Mouse (Mus musculus): ENCODE results near the gene Zcchc7.
"Not testable (repeated sequence)": the region's sequence is repeated elsewhere in the genome, so short reads cannot be mapped to it uniquely, and the experiment has no call there.

Gene Zcchc7

GRCm38 (mm10) chr4:44757131-44757530, 1.5 kb downstream of the Zcchc7 start:
- not testable (repeated sequence) for DNase-seq (ENCODE audit: low read depth)

GRCm38 (mm10) chr4:44774890-44775289, 19.2 kb downstream of the Zcchc7 start:
- DNase-seq (ENCODE audit: low read depth), result no peak

DNA sequence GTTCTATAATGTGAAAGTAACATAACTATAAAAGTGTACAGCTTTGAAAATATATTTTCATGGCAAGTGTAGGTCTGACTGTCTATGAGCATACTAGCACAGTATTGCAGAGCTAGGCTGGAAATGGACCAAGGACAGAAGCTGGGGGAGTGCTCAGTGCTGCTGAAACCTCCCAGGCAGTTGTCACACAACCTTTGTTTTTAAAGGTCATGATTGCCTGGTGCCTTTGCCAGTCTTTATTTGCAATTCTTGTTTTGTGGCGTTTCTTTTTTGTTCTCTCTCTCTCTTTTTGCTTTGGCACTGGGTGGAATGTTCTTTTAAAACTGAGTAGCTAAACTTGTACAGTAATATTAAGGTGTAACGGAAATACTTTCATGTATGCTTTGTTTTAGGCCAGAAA, 21.0 kb downstream of the Zcchc7 start:
- no peak for DNase-seq (ENCODE audit: low read depth)

- DNase-seq (ENCODE audit: low read depth), result no peak
Measured at GRCm38 (mm10) chr4:44777101-44777500, 21.4 kb downstream of the Zcchc7 start.

DNA sequence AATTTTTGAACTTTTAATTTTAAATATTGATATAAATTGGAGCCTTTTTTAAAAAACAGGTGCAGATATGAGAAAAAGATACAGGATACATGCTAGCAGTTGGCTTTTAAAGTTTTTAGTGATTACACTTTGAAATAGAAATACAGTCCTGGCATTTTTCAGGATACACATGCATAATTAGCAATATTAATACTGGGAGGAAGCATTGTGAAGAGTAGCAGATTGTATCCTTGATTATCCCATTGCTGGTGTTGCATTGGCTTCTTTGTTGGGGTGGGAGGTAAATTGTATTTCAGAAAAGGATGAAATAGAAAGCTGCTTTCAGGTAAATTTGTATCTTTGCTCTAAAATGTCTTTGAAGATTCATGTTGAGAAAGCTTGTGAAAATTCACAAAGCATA, 22.0 kb downstream of the Zcchc7 start:
- DNase-seq (ENCODE audit: low read depth), result no peak

GRCm38 (mm10) chr4:44778316-44778715, 22.6 kb downstream of the Zcchc7 start:
- DNase-seq (ENCODE audit: low read depth), result no peak

GRCm38 (mm10) chr4:44780462-44781157, 24.9 kb downstream of the Zcchc7 start:
- no peak for DNase-seq (ENCODE audit: low read depth)

- DNase-seq (ENCODE audit: low read depth), result no peak
Measured at GRCm38 (mm10) chr4:44781494-44781893, 25.8 kb downstream of the Zcchc7 start.

DNA sequence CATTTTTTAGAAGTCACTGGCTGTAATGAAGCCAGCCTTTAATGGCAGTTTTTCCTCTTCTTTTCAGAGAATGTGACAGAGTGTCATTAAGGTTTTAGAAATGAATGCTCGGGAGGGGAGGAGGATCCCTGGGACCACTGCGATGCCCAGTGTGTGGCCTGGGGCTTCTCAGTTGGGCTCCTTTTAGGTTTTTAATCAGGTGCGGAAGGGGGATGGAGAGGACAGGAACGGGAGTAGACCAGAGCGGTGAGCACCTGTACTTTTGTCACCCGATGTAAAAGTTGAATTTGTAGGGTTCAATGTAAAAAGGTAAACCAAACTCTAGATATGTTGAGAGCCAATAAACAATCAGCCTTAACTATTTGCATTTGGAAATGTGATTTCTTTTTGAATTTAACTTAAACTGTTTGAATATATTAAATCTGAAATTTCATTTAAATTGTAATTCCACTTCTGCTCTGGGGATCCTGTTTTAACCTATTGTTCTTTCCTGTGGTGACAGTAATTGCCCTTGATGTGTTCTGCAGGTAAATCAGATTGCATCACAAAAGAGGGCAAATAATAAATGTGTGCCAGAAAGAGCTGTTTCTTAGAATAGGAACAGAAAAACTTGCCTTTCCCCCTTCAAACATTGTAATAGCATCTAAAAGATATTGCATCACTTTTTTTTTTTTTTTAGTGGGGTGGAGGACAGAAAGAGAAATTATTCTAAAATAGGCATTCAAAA, 28.1 kb downstream of the Zcchc7 start:
- no peak for DNase-seq (ENCODE audit: low read depth)

GRCm38 (mm10) chr4:44812855-44813254, 57.2 kb downstream of the Zcchc7 start:
- peak; percentile 44 for DNase-seq (ENCODE audit: low read depth)

GRCm38 (mm10) chr4:44813770-44814169, 58.1 kb downstream of the Zcchc7 start:
- DNase-seq (ENCODE audit: low read depth), result peak; percentile 73

GRCm38 (mm10) chr4:44816584-44816983, 60.9 kb downstream of the Zcchc7 start:
- DNase-seq (ENCODE audit: low read depth), result no peak

DNA sequence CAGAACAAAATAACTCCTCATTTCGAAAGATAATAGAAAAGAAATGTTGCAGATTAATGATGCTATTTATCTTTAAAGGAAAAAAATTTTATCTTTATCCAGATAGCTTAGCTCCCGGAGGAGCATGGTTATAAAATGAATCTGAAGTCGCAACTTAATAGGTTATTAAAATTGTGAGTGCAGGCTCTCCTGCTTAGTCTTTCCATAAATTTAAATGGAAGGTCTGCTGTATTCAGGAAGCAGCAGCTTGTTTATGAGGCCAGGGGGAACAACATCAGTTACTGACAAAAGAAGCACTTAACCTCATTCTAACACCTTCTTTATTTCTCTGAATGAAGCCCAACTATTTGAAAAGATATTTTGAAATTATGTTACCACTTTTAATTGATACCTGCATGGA, 74.9 kb downstream of the Zcchc7 start:
- no peak for DNase-seq (ENCODE audit: low read depth)

DNA sequence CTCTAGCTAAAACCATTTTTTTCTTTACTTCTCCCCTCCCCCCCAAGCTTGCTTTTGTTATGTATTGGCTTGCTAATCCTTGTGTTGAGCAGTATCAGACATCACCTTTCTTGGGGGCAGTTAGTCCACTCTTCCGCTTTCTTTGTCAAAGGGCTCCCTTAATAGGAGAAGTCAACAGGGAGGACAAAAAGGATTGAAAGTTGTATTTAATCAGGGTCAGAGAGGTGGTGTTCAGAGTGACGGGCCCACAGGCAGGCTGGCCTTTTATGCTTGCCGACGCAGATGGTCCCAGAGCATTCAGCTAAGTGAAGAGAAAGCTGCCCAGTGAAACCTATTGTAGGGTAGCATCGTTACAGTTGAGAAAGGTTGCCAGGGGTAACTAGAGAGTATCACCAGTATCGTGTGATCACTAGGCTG, 96.2 kb downstream of the Zcchc7 start:
- DNase-seq (ENCODE audit: low read depth), result no peak

- no peak for DNase-seq (ENCODE audit: low read depth)
Measured at GRCm38 (mm10) chr4:44871591-44871990, 115.9 kb downstream of the Zcchc7 start.

DNA sequence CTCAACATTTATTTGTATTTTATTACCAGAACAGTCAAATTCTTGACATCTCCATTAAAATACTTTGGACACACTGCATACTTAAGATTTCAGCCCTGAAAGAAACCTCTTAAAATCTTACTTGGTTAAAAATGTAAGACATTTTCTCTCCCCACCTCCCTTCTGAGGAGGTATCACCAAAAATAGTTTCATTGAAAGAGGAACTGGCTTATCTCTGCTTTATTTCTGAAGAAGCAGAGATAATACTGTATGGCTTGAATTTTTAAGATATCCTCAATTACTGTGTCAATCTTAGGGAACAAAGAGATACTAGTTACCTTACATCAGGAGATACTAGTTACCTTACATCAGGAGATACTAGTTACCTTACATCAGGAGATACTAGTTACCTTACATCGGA, 116.4 kb downstream of the Zcchc7 start:
- DNase-seq (ENCODE audit: low read depth), result no peak

DNA sequence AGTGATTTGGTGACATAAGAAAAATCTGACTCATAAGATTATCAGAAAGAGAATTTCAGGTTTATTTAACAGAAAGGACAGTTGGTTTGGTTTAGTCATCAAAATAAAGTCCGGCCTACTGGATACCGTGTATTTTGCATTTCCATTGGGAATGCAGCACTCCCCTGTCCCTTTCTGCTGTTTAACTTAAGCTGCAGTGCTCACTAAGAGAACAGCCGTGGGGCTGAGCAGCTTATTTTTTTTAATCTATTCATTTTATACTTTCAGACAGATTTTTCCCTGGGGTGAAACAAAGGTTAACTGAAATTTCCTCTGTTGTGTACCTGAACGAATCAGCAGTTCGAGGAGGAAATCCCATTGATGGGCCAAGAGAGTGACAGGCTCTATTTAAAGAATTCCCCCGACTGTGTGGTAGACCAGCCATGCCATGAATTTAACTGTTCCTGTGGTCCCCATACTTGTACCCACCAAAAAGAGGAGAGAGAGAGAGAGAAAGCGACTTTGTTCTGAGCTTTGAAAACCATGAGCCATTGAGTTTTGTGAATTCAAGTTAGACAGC, 124.5 kb downstream of the Zcchc7 start:
- no peak for DNase-seq (ENCODE audit: low read depth)

DNA sequence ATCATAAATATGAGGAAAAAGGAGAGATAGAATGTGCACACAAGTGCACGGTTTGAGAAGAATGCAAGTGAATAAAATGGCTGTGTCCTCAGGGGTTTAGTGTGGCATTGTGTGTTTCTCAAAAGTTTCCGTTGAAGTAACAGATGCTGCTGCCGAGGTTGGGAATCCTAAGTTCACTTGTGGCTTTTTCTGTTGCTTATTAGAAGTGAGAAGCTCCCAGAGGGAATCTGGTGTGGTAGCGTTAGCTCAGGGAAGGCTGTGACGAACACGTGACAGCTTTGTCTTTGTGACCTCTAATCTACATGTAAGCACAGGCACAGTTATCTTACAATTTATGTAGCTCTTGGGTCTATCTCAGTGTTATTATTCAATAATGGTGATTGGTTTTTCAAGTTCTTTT, 130.5 kb downstream of the Zcchc7 start:
- no peak for DNase-seq (ENCODE audit: low read depth)

DNA sequence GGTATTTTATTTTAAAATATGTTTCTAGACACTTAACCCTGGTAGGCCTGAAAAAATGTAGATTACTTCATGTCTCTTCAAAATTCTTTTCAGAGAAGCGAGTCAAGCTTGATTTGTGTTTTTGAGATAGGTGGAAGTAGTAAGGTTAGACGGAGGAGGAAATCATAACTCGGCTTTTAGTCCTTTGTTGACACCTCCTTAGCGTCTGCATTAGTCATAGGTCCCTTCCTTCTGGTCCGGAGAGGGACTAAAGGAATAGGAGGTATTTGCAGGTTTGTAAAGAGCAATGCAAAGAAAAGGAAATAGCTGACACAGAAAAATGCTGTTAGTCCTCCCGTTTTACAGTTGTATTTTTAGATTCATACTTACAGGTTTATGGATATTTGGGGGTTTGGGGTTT, 135.7 kb downstream of the Zcchc7 start:
- no peak for DNase-seq (ENCODE audit: low read depth)

DNA sequence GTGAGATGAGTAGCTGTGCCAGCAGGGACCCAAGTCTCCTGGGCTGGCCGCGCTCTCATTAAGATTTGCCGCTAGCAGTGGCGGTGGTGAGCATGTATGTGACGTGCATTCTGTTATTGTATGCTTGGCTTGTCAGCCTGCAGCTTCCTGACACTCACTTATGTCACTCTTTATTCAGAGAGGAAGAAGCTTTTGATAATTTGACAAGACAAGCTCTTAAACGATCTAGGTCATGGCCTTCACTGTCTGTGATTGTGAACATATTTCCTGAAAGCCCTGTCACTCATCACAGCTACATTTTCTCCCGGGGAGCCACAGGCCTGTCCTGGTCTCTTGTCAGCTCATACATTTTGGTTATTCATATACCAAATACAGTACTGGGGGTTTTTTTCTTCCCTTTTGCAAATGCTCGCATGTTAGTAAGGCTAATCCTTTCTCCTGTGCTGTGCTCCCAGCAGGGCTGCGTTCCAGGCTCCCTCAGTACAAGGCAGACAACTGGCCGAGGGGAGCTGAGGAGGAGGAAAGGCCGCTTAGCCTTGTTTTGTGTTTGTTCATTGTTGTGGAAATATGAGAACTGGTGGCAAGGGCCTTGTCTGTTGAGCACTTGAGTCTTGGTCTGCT, 150.1 kb downstream of the Zcchc7 start:
- DNase-seq (ENCODE audit: low read depth), result no peak

DNA sequence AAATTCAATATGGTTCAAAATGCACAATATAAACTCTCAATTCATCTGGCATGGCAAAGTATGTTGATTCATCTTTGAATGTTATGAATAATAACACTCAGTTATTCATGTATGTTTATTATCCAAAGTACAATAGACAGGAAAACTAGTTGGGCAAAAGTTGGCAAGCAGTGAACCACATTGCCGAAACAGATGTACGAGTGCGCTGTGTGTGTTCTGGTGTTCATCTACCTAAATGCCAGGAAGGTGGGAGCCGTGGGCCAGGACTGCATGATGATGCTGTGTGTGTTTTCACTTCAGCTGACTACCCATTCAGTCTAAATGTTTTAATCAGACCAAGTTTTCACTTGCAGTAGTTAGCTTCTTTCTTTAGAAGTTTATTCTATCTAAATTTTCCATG, 150.7 kb downstream of the Zcchc7 start:
- DNase-seq (ENCODE audit: low read depth), result no peak

DNA sequence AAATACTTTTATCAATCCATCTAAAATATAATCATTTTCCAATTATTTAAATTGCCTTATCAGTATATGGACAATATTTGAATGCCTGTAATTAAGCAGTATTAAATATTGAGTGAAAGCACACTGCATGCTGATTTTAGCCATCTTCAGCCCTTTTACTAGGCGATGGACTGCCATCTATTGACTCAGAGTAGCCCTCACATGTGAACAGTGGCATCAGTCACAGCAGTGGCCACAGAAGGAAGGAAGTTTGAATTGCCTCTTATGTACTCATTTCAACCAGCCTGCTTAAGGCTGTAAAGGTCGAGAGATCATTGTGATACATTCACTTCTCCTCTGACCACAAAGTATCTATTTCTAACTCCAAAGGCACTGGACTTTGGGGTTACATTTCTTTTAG, 154.4 kb downstream of the Zcchc7 start:
- DNase-seq (ENCODE audit: low read depth), result no peak

DNA sequence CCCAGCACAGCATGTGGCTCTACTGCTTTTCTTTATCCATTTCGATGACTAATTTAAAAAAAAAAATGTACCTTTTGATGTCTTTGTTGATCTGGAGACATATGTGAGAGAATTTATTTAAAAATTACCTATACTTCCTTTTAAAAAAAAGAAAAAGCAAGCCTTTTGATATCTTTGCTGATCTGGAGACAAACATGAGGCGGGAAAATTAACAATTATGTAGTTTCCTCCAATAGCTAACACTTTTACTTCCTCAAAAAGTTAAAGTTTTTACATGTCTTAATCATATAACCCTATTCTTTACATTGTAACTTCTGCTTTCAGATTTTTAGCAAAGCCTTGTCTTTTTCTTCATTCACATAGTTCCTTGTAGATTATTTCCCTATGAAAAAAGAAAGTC, 155.2 kb downstream of the Zcchc7 start:
- DNase-seq (ENCODE audit: low read depth), result no peak

Measured in c-Kit-positive CD71-positive TER-119-negative erythroid progenitor cells, embryonic 14.5 days (primary cell).